Comparison of ENCODE assay signal across 8 mouse cellular contexts in the genomic region with DNA sequence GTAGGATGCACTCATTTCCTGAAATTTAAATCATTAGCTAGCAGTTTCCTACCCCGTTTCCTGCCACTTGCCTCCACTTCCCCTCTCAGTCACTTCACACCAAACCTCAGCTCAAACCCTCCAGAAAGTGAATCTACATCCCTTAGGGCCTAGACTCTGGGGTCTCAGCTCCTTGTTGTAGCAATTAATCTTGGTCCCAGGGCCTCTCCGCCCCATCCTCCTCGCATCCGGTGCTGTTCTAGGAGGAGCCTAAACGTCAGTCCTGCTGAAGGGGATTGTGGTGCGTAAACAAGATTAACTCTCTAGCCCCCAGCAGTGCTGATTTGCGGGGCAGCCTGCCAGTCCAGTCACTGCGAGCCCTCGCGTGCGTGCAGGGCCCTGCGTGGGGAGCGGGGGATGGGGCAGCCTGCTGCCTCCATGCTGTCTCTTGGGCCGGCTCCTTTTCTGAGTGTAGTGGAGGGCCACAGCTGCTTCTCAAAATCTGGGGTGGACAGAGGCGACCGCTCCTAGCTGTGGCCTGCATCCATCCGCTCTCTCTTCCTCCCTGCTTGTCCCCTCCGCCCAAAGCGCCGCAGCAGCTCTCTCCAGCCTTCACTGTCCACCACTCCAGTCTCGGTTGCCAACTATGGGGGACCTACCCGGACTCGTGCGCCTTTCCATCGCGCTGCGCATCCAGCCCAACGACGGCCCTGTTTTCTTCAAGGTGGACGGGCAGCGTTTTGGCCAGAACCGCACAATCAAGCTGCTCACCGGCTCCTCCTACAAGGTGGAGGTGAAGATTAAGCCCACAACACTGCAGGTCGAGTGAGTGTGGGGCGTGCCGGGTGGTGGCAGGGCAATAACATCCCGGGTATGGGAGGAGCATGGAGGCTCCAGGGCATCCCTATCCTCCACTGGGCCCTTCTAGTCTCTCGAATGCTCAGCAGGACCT. TPM values are rescaled to one million over a fixed set of nuclear protein-coding genes. Genes with fewer than 3 reads are reported as not detected.
DNase-seq lines count a peak whose midpoint lies in the region; ATAC-seq and TF ChIP-seq lines count a peak whose summit lies in the region.

A gene (plus strand): TSS at position 42 of the 931 bp plus-strand sequence.
A gene (minus strand): TSS at position 837 of the 931 bp plus-strand sequence.

- H3K9me3 ChIP-seq in E14TG2a.4 (ENCODE audit: low read length), result no peaks in the 10 kb centered on the region
- H3K9me3 ChIP-seq in forebrain, postnatal 0 days (ENCODE audit: low read length), result no peaks in the 10 kb centered on the region
- H3K9me3 ChIP-seq in liver, embryonic 16.5 days (replicated peaks; ENCODE audit: control insufficient read depth, low read length), result no peaks in the 10 kb centered on the region
- no peaks in the 10 kb centered on the region for H3K9me3 ChIP-seq in neural tube, embryonic 11.5 days (ENCODE audit: control insufficient read depth, low read length)
- H3K9me3 ChIP-seq in stomach, embryonic 15.5 days, result no peaks in the 10 kb centered on the region

- H3K27ac ChIP-seq in forebrain, postnatal 0 days (ENCODE audit: low read depth, low read length), result peak within 1 kb of the TSS; percentile 88
- no peak within 1 kb of the TSS for H3K27ac ChIP-seq in liver, embryonic 16.5 days (ENCODE audit: low read length)
- peak within 1 kb of the TSS; percentile 67 for H3K27ac ChIP-seq in neural tube, embryonic 11.5 days (ENCODE audit: low read depth, low read length)
- H3K27ac ChIP-seq in stomach, embryonic 15.5 days, result peak within 1 kb of the TSS; percentile 73

- no peaks in the 10 kb centered on the region for H3K36me3 ChIP-seq in E14TG2a.4 (ENCODE audit: insufficient read depth, low read length)
- no peaks in the 10 kb centered on the region for H3K36me3 ChIP-seq in forebrain, postnatal 0 days (ENCODE audit: insufficient read depth)
- H3K36me3 ChIP-seq in liver, embryonic 16.5 days (ENCODE audit: control insufficient read depth, insufficient read depth), result no peaks in the 10 kb centered on the region
- no peaks in the 10 kb centered on the region for H3K36me3 ChIP-seq in neural tube, embryonic 11.5 days (ENCODE audit: control insufficient read depth, insufficient read depth, low read length)
- H3K36me3 ChIP-seq in stomach, embryonic 15.5 days, result no peaks in the 10 kb centered on the region

- peak; percentile 88 for DNase-seq in cerebellum, adult 18-20 months
- peak; percentile 92 for DNase-seq in forebrain, postnatal 0 days
- DNase-seq in heart, postnatal 36 days, result peak; percentile 62 to 74
- DNase-seq in layer of hippocampus, adult 18-20 months (ENCODE audit: low spot score in 2 of 2), result peak; percentile 89
- peak; percentile 74 for DNase-seq in neural tube, embryonic 11.5 days (ENCODE audit: low spot score)

- H3K9ac ChIP-seq in forebrain, postnatal 0 days, result peak within 1 kb of the TSS; percentile 88
- peak within 1 kb of the TSS; percentile 22 for H3K9ac ChIP-seq in liver, embryonic 16.5 days (ENCODE audit: low read depth, low read length)
- H3K9ac ChIP-seq in neural tube, embryonic 11.5 days (ENCODE audit: low read length), result peak within 1 kb of the TSS; percentile 76
- peak within 1 kb of the TSS; percentile 39; the same call in 1 of the 2 replicates for H3K9ac ChIP-seq in stomach, embryonic 15.5 days

- 2% methylated on average over 38 of the region's 38 CpGs for WGBS in forebrain, postnatal 0 days
- under 1% methylated on average over 38 of the region's 38 CpGs for WGBS in liver, embryonic 16.5 days (ENCODE audit: insufficient replicate concordance)
- under 1% methylated on average over 38 of the region's 38 CpGs for WGBS in neural tube, embryonic 11.5 days
- under 1% methylated on average over 38 of the region's 38 CpGs for WGBS in stomach, embryonic 15.5 days

- peaks cover 15% of the 10 kb centered on the region for H3K4me1 ChIP-seq in E14TG2a.4 (replicated peaks; ENCODE audit: low read depth, low read length)
- peaks cover 8% of the 10 kb centered on the region; the same call in 1 of the 2 replicates for H3K4me1 ChIP-seq in forebrain, postnatal 0 days (ENCODE audit: insufficient read depth)
- H3K4me1 ChIP-seq in liver, embryonic 16.5 days (ENCODE audit: control insufficient read depth, low read depth, low read length), result no peaks in the 10 kb centered on the region
- H3K4me1 ChIP-seq in neural tube, embryonic 11.5 days (ENCODE audit: control insufficient read depth, insufficient read depth, low read length), result no peaks in the 10 kb centered on the region
- no peaks in the 10 kb centered on the region for H3K4me1 ChIP-seq in stomach, embryonic 15.5 days

- peak within 1 kb of the TSS; percentile 69 for H3K4me2 ChIP-seq in forebrain, postnatal 0 days (ENCODE audit: low read depth)
- peak within 1 kb of the TSS; percentile 37 for H3K4me2 ChIP-seq in liver, embryonic 16.5 days (ENCODE audit: low read depth, low read length)
- peak within 1 kb of the TSS; percentile 71 for H3K4me2 ChIP-seq in neural tube, embryonic 11.5 days (ENCODE audit: low read depth)
- H3K4me2 ChIP-seq in stomach, embryonic 15.5 days, result peak within 1 kb of the TSS; percentile 66

- intact Hi-C loops in heart, postnatal 36 days (cut with DNase I), result loop anchor here (5.0 kb wide), 1 partner anchor 160 kb away; a partner anchor contains a TSS

- peak within 1 kb of the TSS; percentile 77 for H3K4me3 ChIP-seq in E14TG2a.4 (replicated peaks; ENCODE audit: low read length)
- H3K4me3 ChIP-seq in forebrain, postnatal 0 days (ENCODE audit: low read depth, low read length), result peak within 1 kb of the TSS; percentile 73
- H3K4me3 ChIP-seq in liver, embryonic 16.5 days (ENCODE audit: low read depth, low read length), result peak within 1 kb of the TSS; percentile 49
- peak within 1 kb of the TSS; percentile 49 for H3K4me3 ChIP-seq in neural tube, embryonic 11.5 days (ENCODE audit: low read depth, low read length)
- peak within 1 kb of the TSS; percentile 56 for H3K4me3 ChIP-seq in stomach, embryonic 15.5 days (replicated peaks)

- H3K27me3 ChIP-seq in E14TG2a.4 (ENCODE audit: insufficient read depth, low read length), result peaks cover 14% of the 10 kb centered on the region
- no peaks in the 10 kb centered on the region for H3K27me3 ChIP-seq in forebrain, postnatal 0 days (ENCODE audit: insufficient read depth, low read length)
- peaks cover 3% of the 10 kb centered on the region; the same call in 1 of the 2 replicates for H3K27me3 ChIP-seq in liver, embryonic 16.5 days (ENCODE audit: control insufficient read depth, insufficient read depth, low read depth, low read length)
- H3K27me3 ChIP-seq in neural tube, embryonic 11.5 days (ENCODE audit: control insufficient read depth, insufficient read depth, low read length), result no peaks in the 10 kb centered on the region
- no peaks in the 10 kb centered on the region for H3K27me3 ChIP-seq in stomach, embryonic 15.5 days (replicated peaks)

- ATAC-seq in forebrain, postnatal 0 days, result peak; percentile 98
- peak; percentile 65 for ATAC-seq in liver, embryonic 16.5 days (ENCODE audit: low read depth)
- peak; percentile 89 for ATAC-seq in neural tube, embryonic 11.5 days (ENCODE audit: insufficient read depth, low FRiP score, low TSS enrichment)
- ATAC-seq in stomach, embryonic 15.5 days (ENCODE audit: insufficient read depth, low FRiP score, low read depth), result peak; percentile 83

- TF ChIP-seq CTCF in E14TG2a.4 (conservative IDR thresholded peaks at IDR 0.05; ENCODE audit: low read length), result no peak
- TF ChIP-seq CTCF in forebrain, postnatal 0 days (IDR thresholded peaks at IDR 0.05; ENCODE audit: low read depth), result no peak

RNA-seq across cellular contexts. Expression of the first gene that starts in this region (rescaled TPM):
- total RNA-seq in forebrain, postnatal 0 days (2014; rRNA removed), result 123 and 137 TPM in 2 replicates
- polyA plus RNA-seq in forebrain, postnatal 0 days (2015; fragmentation: Nextera tagmentation; extraction: Ambion mirVana), result 242 and 260 TPM in 2 replicates
- 1 to 10 TPM; 4.2 to 4.5 TPM for total RNA-seq in heart, postnatal 36 days (2021)
- total RNA-seq in layer of hippocampus, adult 18-20 months (2021), result 100 to 1,000 TPM; 111 to 113 TPM
- polyA plus RNA-seq in liver, embryonic 16.5 days (2015; fragmentation: Nextera tagmentation; extraction: Ambion mirVana), result 2.9 and 3.0 TPM in 2 replicates
- 24.7 and 29.4 TPM in 2 replicates for polyA plus RNA-seq in neural tube, embryonic 11.5 days (2014; fragmentation: Nextera tagmentation; extraction: Ambion mirVana)
- 26.7 and 28.4 TPM in 2 replicates for polyA plus RNA-seq in stomach, embryonic 15.5 days (2015; fragmentation: Nextera tagmentation; extraction: Ambion mirVana)

RNA-seq across cellular contexts. Expression of the second gene that starts in this region (rescaled TPM):
- 4.7 and 7.5 TPM in 2 replicates for total RNA-seq in forebrain, postnatal 0 days (2014; rRNA removed)
- polyA plus RNA-seq in forebrain, postnatal 0 days (2015; fragmentation: Nextera tagmentation; extraction: Ambion mirVana), result 3.1 and 4.1 TPM in 2 replicates
- total RNA-seq in heart, postnatal 36 days (2021), result 1 to 10 TPM; 4.7 to 4.9 TPM
- 1 to 10 TPM; 5.8 to 6.5 TPM for total RNA-seq in layer of hippocampus, adult 18-20 months (2021)
- 17.6 and 18.3 TPM in 2 replicates for polyA plus RNA-seq in liver, embryonic 16.5 days (2015; fragmentation: Nextera tagmentation; extraction: Ambion mirVana)
- polyA plus RNA-seq in neural tube, embryonic 11.5 days (2014; fragmentation: Nextera tagmentation; extraction: Ambion mirVana), result 5.5 and 7.7 TPM in 2 replicates
- polyA plus RNA-seq in stomach, embryonic 15.5 days (2015; fragmentation: Nextera tagmentation; extraction: Ambion mirVana), result 3.3 TPM in 2 replicates

Comparison
In these comparisons a context has a peak if more than half of its experiments do, and no peak if none do; other contexts are left out.
1. RNA of the first gene that starts in this region (total RNA-seq): 123 to 137 TPM in forebrain, postnatal 0 days and 111 to 113 TPM in layer of hippocampus, adult 18-20 months; 4.2 to 4.5 TPM in heart, postnatal 36 days; every median in the first group is over 10 times any median in the second.
2. H3K9ac ChIP-seq: peak in every context shown above with its lines; median percentile 88 in forebrain, postnatal 0 days; 76 in neural tube, embryonic 11.5 days; 39 in stomach, embryonic 15.5 days; 22 in liver, embryonic 16.5 days.
3. Peak in every context shown above with its lines, with median percentiles within 50 percentile points of each other: H3K4me3 ChIP-seq, DNase-seq, ATAC-seq and H3K4me2 ChIP-seq.